Mouse (Mus musculus) intestine, postnatal 0 days (tissue): ENCODE results near the gene Prkg1. TPM values are rescaled to one million over a fixed set of nuclear protein-coding genes. Genes with fewer than 3 reads are reported as not detected.

ENCODE experiments used
- ATAC-seq: fragments of 200-750 bp; cut with Nextera tagmentation; 2 replicates; pipeline ENCODE4 v1.8.0; 2017; ENCODE audit warnings: mild to moderate bottlenecking, moderate TSS enrichment, moderate library complexity
- H3K27ac ChIP-seq: fragments of 300-500 bp; sonication (generic); 2 replicates; pipeline ENCODE4 v1.5.1; 2014; ENCODE audit warnings: mild to moderate bottlenecking, low read depth, low read length, moderate library complexity
- H3K27me3 ChIP-seq: fragments of 300-500 bp; sonication (generic); replicated peaks from 2 replicates; pipeline ENCODE4 v1.6.1; 2014; ENCODE audit warnings: low read length, mixed read lengths; ENCODE audit not compliant: control insufficient read depth, insufficient read depth
- H3K36me3 ChIP-seq: fragments of 300-500 bp; sonication (generic); 2 replicates; pipeline ENCODE4 v1.6.1; 2014; ENCODE audit warnings: mild to moderate bottlenecking, moderate library complexity; ENCODE audit not compliant: control insufficient read depth, insufficient read depth
- H3K4me1 ChIP-seq: fragments of 300-500 bp; sonication (generic); replicated peaks from 2 replicates; pipeline ENCODE4 v1.6.1; 2014; ENCODE audit warnings: antibody characterized with exemption, low read length, mixed read lengths; ENCODE audit not compliant: control insufficient read depth, insufficient read depth
- H3K4me2 ChIP-seq: fragments of 300-500 bp; sonication (generic); replicated peaks from 2 replicates; pipeline ENCODE4 v1.6.1; 2014; ENCODE audit warnings: low read depth, mild to moderate bottlenecking, moderate library complexity
- H3K4me3 ChIP-seq: fragments of 300-500 bp; sonication (generic); 2 replicates; pipeline ENCODE4 v1.5.1; 2014; ENCODE audit warnings: low read depth, low read length
- H3K9ac ChIP-seq: fragments of 300-500 bp; sonication (generic); 2 replicates; pipeline ENCODE4 v1.6.1; 2014; ENCODE audit warnings: mild to moderate bottlenecking, low read depth, low read length
- H3K9me3 ChIP-seq: fragments of 300-500 bp; sonication (generic); 2 replicates; pipeline ENCODE4 v1.6.1; 2016; ENCODE audit warnings: mixed run types; ENCODE audit not compliant: control insufficient read depth
- CTCF ChIP-seq: sonication (generic); IDR thresholded peaks from 2 replicates; pipeline ENCODE4 v1.5.1; 2016; ENCODE audit warnings: low read depth, mild to moderate bottlenecking, control low read depth, antibody characterized with exemption, moderate library complexity
- WGBS: fragments of 180-500 bp; shearing (Covaris S2); extraction: QIAGEN DNeasy Blood & Tissue Kit; methylation state at CpG from one replicate; pipeline ENCODE4 v1.1.7; 2014; 5-methylcytosine and 5-hydroxymethylcytosine counted together
- polyA plus RNA-seq: library from polyadenylated mRNA; unstranded; fragments of >200 nt; fragmentation: Nextera tagmentation; extraction: Ambion mirVana; gene quantifications from 2 replicates; pipeline ENCODE4 v1.2.1, GENCODE M21; 2015

Prkg1 gene
- polyA plus RNA-seq, 1 experiment from 2014 or later, result 4.0 TPM

- 8% methylated on average over 8 of the region's 8 CpGs for WGBS
- Histone ChIP-seq H3K9ac (0 out of 2 replicates have a peak overlapping the region, but pooled peaks have one; percentile 50), H3K27me3 (peaks cover 18% of the 10 kb centered on the region), H3K4me2 (peak overlapping the region; percentile 68), H3K4me1 (no peaks in the 10 kb centered on the region), H3K27ac (no peak overlapping the region), H3K4me3 (peak overlapping the region; percentile 50), H3K36me3 (no peaks in the 10 kb centered on the region), H3K9me3 (no peaks in the 10 kb centered on the region)
- ATAC-seq, result no peak
- no peak for TF ChIP-seq CTCF
Measured at GRCm38 (mm10) chr19:31665007-31665406, 99.8 kb downstream of the Prkg1 start.

GRCm38 (mm10) chr19:31664159-31664991 is 100.5 kb downstream of the Prkg1 start:
- H3K4me2 ChIP-seq, result peak overlapping the region; percentile 68
- H3K9me3 ChIP-seq, result no peaks in the 10 kb centered on the region
- H3K4me3 ChIP-seq, result peak overlapping the region; percentile 50
- no peak for TF ChIP-seq CTCF
- no peak for ATAC-seq
- under 1% methylated on average over 50 of the region's 52 CpGs for WGBS
- peaks cover 18% of the 10 kb centered on the region for H3K27me3 ChIP-seq
- no peaks in the 10 kb centered on the region for H3K36me3 ChIP-seq
- H3K27ac ChIP-seq, result peak overlapping the region; percentile 30; the same call in 1 of the 2 replicates
- H3K9ac ChIP-seq, result peak overlapping the region; percentile 50
- H3K4me1 ChIP-seq, result no peaks in the 10 kb centered on the region

GRCm38 (mm10) chr19:31663437-31664158 is 101.2 kb downstream of the Prkg1 start:
- H3K36me3 ChIP-seq, result no peaks in the 10 kb centered on the region
- ATAC-seq, result no peak
- H3K4me2 ChIP-seq, result peak overlapping the region; percentile 68
- no peaks in the 10 kb centered on the region for H3K4me1 ChIP-seq
- H3K4me3 ChIP-seq, result peak overlapping the region; percentile 50
- 8% methylated on average over 39 of the region's 39 CpGs for WGBS
- peak overlapping the region; percentile 30; the same call in 1 of the 2 replicates for H3K27ac ChIP-seq
- TF ChIP-seq CTCF, result no peak
- peaks cover 18% of the 10 kb centered on the region for H3K27me3 ChIP-seq
- peak overlapping the region; percentile 50 for H3K9ac ChIP-seq
- no peaks in the 10 kb centered on the region for H3K9me3 ChIP-seq

GRCm38 (mm10) chr19:31662802-31663201 is 102.0 kb downstream of the Prkg1 start:
- H3K4me1 ChIP-seq, result no peaks in the 10 kb centered on the region
- 0 out of 2 replicates have a peak overlapping the region, but pooled peaks have one; percentile 50 for H3K4me3 ChIP-seq
- H3K9me3 ChIP-seq, result no peaks in the 10 kb centered on the region
- H3K27ac ChIP-seq, result no peak overlapping the region
- no peak for ATAC-seq
- H3K36me3 ChIP-seq, result no peaks in the 10 kb centered on the region
- H3K4me2 ChIP-seq, result peak overlapping the region; percentile 68; the same call in 1 of the 2 replicates
- peaks cover 18% of the 10 kb centered on the region for H3K27me3 ChIP-seq
- H3K9ac ChIP-seq, result no peak overlapping the region
- no peak for TF ChIP-seq CTCF
- 41% methylated on average over 2 of the region's 2 CpGs for WGBS

GRCm38 (mm10) chr19:31658751-31659397 is 106.0 kb downstream of the Prkg1 start:
- no peak overlapping the region for H3K4me3 ChIP-seq
- no peak for ATAC-seq
- no peak overlapping the region for H3K4me2 ChIP-seq
- no peaks in the 10 kb centered on the region for H3K9me3 ChIP-seq
- 63% methylated on average over 1 of the region's 1 CpGs for WGBS
- peaks cover 6% of the 10 kb centered on the region; the same call in 1 of the 2 replicates for H3K27me3 ChIP-seq
- TF ChIP-seq CTCF, result no peak
- no peaks in the 10 kb centered on the region for H3K4me1 ChIP-seq
- no peak overlapping the region for H3K9ac ChIP-seq
- no peaks in the 10 kb centered on the region for H3K36me3 ChIP-seq
- no peak overlapping the region for H3K27ac ChIP-seq
